Mouse (Mus musculus) left cerebral cortex, adult 6 months (tissue): ENCODE results near the gene Snrnp40. TPM values are rescaled to one million over a fixed set of nuclear protein-coding genes. Genes with fewer than 3 reads are reported as not detected.

Source experiments
- long read RNA-seq, 2 experiments: library from polyadenylated mRNA; unstranded; transcript quantifications; one replicate each; pipeline ENCODE4 v2.0.0; 2019 to 2020
- polyA plus RNA-seq: library from polyadenylated mRNA; unstranded; fragments of <200 nt; fragmentation: Nextera tagmentation; gene quantifications from 2 replicates; pipeline ENCODE4 v1.2.3, GENCODE M21; 2021

Snrnp40 gene
- polyA plus RNA-seq, result 33.1 and 40.8 TPM in 2 replicates
- long read RNA-seq, experiment 1, transcript Snrnp40-201 (10 exons, 1,584 nt), result major isoform, 172 of 180 reads
- long read RNA-seq, experiment 1, partial matches to known transcripts, result 4 of 180 reads
- long read RNA-seq, experiment 1, other reads (novel, unspliced or antisense), result 4 of 180 reads
- long read RNA-seq, experiment 2, transcript Snrnp40-201 (10 exons, 1,584 nt), result major isoform, 57 of 66 reads
- long read RNA-seq, experiment 2, partial matches to known transcripts, result 5 of 66 reads
- long read RNA-seq, experiment 2, other reads (novel, unspliced or antisense), result 3 of 66 reads

DNA sequence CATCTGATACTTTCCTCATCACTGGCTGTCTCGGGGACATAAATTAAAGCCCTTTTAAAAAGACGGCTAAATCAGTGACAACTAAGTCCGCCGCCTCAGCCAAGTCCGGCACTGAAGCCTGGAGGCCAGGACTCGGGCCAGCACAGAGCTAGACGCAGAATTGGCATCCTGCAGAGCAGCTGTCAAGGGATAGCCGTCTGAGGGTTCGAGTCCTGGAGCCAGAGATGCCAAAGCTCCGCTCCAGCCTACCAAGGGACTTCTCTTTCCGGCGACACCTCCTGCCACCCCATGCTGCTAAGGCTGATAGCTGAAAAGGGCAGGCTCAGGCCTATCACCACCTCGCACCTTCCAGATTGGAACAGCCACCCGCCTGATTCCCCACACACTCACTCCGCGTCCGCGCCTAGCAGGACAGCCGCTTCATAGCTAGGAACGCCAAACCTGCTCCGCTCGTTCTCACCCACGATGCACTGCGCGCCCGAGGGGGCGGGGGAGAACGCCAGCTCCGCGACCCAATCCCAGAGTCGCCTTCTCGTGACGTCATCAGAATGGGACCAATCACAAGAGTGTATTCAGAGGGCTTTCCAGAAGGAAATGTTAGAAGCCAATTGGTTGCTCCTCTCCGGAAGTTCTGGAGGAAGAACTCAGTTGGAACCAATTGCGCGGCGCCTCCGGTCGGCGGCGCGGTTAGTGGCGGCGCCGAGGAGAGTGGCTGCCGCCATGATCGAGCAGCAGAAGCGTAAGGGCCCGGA is at the start of gene Snrnp40, which contains the start of gene Zcchc17:
Gene Snrnp40, plus strand, starts transcription at position 647 of the 752 bp plus-strand sequence.
Gene Zcchc17, minus strand, starts transcription at position 458 of the 752 bp plus-strand sequence.

Other genes starting within 250 kb of the Snrnp40 start
- gene Hcrtr1, start 220.8 kb upstream of the Snrnp40 start, polyA plus RNA-seq, result 1.2 and 1.8 TPM in 2 replicates
- gene Tinagl1, start 185.0 kb upstream of the Snrnp40 start, polyA plus RNA-seq, result 7.3 and 7.6 TPM in 2 replicates
- not detected in 2 replicates for gene Gm853, start 137.7 kb upstream of the Snrnp40 start, polyA plus RNA-seq
- gene Serinc2, start 80.9 kb upstream of the Snrnp40 start, polyA plus RNA-seq, result 3.5 and 4.2 TPM in 2 replicates
- 376 and 391 TPM in 2 replicates for gene Fabp3, start 51.5 kb upstream of the Snrnp40 start, polyA plus RNA-seq
- gene Gm10570, start 51.5 kb upstream of the Snrnp40 start, polyA plus RNA-seq, result 1.8 and 2.9 TPM in 2 replicates
- 105 and 130 TPM in 2 replicates for gene Zcchc17, start 189 bp upstream of the Snrnp40 start, polyA plus RNA-seq
- gene Nkain1, start 214.0 kb downstream of the Snrnp40 start, polyA plus RNA-seq, result 0.74 and 2.4 TPM in 2 replicates